Mouse (Mus musculus): Measurements from ENCODE around the gene Bik.

Gene Bik

DNA sequence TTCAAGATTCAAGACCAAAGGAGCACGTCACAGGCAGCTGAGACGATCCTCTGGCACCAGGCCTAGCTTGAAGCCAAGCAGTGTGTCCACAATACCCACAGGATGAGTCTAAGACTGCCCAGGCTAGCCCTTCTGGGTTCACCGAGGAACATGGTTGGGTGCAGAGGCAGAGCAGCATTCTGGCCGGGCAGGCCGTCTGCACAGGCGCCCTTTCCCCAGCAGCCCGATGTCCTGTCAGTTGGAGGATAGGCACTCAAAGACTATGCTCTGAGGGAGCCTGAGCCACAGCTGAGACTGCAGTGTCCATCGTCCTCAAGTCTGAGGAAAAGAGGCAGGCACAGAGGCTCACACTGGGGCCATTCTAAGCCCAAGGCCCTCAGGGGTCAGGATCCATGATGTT is 20.5 kb downstream of the Bik start:
- DNase-seq (ENCODE audit: low spot score) = no peak

GRCm38 (mm10) chr15:83550137-83550536 is 23.5 kb downstream of the Bik start:
- no peak for DNase-seq (ENCODE audit: low spot score)

DNA sequence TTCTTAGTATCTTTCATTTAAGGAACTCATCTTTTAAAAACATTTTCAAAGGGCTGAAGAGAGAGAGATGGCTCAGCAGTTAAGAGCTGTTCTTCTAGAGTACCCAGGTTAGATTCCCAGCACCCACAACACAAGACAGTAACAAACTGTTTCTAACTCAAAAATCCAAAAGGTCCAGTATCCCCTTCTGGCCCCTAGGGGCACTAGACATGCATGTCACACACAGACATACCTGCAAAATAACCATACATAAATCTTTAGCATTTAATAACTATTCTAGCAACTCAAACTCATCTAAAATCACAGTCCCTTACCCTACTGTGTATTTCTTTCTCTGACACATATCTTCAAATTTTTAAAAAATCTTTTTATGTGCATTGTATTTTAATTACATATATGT is 27.2 kb downstream of the Bik start:
- peak; percentile 22 for DNase-seq (ENCODE audit: low spot score)

DNA sequence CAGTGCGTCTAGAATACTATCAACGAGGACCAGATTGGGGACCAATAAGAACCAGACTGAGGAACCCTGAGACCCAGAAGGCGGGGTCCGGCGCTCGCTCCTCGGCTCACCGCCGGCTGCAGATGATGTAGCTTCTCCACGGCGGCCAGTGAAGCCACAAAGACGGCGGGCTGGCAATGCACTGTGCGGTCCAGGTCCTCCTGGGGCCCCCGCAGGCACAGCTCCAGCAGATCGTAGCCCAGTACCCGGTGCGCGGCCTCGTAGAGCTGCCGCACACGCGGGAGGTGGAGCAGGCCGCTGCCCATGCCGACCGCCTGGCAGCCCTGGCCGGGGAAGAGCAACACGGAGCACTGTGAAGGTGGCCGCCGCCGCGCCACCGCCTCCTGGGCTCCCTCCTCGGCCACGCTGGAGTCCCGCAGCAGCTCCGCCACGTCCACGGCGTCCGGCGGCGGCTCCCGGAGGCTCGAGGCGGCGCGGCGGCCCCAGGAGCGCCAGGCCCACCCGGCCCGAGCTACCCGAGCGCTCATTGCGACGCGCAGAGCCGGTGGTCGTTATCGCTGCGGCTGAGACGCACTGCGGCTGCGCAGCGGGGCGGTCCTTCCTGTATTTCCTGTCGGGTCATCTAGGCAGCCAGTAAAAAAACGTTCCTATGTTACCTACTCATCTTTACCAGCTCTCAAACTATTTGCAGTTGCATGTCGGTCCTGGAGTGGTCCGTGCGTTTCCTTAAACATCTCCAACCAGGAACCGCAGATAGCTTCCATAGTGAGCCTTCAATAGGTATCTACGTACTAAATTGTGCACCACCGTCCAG is 28.7 kb downstream of the Bik start:
- DNase-seq (ENCODE audit: low spot score) = peak; percentile 93

- no peak for DNase-seq (ENCODE audit: low spot score)
Observed at GRCm38 (mm10) chr15:83560941-83561477, 34.3 kb downstream of the Bik start.

DNA sequence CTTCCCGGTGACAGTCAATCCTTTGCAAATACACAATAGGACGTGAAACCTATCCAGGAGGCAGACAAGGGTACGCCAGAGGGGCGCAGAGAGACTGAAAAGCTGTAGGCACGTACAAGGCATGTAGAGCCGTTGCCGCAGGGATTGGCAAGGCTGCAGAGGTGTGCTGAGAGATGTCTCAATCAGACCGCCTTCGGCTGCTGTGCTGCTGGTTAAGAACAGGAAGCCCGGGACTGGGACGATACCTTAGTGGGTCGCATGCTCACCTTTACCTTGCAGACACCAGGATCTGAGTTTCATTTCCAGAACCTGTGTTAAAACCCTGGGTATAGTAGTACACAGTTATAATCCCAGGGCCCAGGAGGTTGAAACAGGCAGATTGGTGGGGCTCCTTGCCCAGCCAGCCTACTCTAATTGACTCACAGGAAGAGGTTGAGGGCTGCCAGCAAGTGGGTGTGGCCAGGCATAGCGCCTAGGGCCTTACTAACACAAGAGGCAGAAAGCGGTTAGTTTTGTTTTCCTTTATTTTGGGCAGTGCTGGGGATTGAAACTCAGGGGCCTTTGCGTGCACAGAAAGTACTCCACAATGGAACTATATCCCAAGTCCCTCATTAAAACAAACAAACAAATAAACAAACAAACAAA is 36.1 kb downstream of the Bik start:
- peak; percentile 65 for DNase-seq (ENCODE audit: low spot score)

DNA sequence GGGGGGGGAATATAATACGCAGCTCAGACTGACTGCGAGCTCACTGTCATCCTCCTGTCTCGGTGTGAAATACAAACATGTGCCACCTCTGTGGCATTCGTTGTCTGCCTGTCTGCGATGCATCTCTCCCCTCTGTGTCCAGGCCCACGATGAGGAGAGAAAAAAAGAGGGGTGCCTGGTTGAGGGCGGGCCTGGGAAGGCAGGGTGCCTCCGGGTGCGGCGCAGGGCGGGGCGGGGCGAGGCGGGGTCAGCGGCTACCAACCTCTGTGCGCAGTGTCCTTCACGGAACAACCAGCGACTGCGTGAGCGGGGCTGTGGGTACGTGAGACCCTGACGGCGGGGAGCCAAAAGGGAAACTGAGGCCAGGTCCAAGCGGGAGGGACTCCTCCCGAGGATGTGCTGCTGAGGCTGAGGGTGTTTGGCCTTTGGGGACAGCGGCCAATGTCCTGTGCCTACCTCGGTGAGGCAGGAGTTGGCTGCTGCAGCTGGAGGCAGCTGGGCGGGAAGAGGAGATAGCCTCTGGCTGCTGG is 36.7 kb downstream of the Bik start, which contains the start of the genes Tspo and Mcat:
Tspo (plus strand) TSS at position 266 of the 530 bp plus-strand sequence.
Mcat (minus strand) TSS at position 461 of the 530 bp plus-strand sequence.
- no peak for DNase-seq (ENCODE audit: low spot score)

DNA sequence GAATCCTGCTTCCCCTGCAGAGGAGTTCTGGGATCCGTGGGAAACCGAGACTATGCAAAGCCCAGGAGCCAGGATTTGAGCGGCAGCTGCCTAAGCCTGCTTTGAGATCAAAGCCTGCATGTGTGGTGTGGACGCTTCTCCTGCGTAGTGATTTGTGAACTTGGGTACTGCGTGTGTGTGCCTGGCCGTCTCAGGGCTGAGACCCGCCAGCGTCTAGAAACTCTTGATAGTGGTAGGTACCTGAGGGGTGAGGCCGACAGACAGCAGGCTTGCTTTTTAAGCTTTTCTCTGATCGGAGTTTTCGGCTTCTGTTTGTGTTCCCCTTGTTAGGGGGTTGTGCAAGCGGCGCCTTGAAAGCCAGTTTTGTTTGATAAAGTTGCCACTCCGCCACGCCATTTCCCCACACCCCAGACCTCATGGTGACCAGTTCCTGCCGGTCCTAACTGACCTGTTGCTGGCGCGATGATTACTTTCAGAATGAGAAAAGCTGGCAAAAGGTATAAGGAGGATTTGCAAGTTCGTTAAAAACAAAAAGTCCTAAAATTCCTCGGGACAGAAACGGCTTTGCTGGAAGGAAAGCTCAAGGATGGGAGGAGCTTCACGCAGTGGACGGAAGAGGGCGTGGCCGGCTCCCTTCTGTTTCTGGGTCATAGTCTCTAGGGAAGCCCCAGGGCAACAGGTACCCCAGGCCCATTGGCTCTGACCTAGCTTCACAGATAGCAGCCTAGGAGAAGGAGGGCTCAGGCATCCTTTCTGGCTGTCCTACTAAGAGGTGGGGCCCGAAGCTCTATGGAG is 37.4 kb downstream of the Bik start:
- peak; percentile 68 for DNase-seq (ENCODE audit: low spot score)

- no peak for DNase-seq (ENCODE audit: low spot score)
Observed at GRCm38 (mm10) chr15:83565434-83565833, 38.8 kb downstream of the Bik start.

DNA sequence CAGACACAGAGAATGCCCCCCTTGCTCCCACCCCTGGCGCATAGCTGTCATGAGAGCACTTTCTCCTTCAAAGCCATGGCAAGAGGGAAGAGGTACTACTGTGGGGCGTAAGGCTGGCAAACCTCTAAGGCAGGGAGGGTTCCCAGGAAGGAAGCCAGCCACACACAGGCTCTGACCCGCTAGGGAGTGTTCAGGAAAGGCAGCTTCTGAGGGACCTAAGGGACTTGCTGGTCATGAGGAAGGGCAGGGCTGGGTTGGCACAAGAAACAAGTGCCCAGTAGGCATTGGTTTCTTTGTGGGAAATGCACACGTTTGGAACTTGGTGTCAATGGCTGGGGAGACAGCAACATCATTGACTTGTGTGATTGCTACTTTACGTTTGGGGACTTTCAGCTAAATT is 39.3 kb downstream of the Bik start:
- no peak for DNase-seq (ENCODE audit: low spot score)

- no peak for DNase-seq (ENCODE audit: low spot score)
Observed at GRCm38 (mm10) chr15:83567728-83568127, 41.1 kb downstream of the Bik start.

DNA sequence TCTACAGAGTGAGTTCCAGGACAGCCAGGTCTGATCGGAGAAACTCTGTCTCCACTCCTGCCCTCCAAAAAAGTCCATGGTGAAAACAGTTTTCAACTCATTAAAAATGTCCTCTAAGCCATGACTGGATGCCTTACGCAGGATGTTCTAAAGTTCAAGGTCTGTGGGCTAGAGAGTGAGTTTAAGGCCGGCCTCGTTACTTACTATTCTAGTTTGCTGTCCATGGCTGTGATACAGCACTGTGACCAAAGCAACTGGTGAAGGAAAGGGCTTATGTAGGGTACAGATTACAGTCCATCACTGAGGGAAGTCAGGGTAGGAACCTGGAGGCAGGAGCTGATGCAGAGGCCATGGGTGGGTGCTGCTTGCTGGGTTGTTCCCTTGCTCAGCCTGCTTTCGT is 41.9 kb downstream of the Bik start:
- DNase-seq (ENCODE audit: low spot score) = no peak

GRCm38 (mm10) chr15:83569682-83570081 is 43.0 kb downstream of the Bik start:
- no peak for DNase-seq (ENCODE audit: low spot score)

DNA sequence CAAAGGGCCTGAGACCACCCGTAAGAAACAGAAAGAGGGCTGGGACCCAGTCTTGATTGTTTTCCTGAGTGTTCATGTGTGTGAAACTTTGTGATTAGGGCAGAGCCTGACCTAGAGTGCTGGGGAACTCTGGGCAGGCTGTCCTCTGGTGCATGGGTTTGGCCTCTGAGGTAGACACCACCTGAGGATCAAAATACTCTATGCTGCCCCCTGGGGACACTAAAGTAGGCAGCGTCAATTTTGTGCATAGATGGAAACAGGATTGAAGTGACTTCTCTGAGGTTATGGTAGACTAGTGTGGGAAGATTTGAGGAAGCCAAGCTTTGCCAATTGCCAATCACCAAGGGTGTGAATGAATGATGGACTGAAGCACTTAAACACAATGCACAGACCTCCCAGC is 44.0 kb downstream of the Bik start:
- peak; percentile 15 for DNase-seq (ENCODE audit: low spot score)

GRCm38 (mm10) chr15:83571636-83572035 is 45.0 kb downstream of the Bik start:
- DNase-seq (ENCODE audit: low spot score) = no peak

GRCm38 (mm10) chr15:83572132-83572531 is 45.5 kb downstream of the Bik start:
- DNase-seq (ENCODE audit: low spot score) = no peak

GRCm38 (mm10) chr15:83573606-83574005 is 46.9 kb downstream of the Bik start:
- no peak for DNase-seq (ENCODE audit: low spot score)

DNA sequence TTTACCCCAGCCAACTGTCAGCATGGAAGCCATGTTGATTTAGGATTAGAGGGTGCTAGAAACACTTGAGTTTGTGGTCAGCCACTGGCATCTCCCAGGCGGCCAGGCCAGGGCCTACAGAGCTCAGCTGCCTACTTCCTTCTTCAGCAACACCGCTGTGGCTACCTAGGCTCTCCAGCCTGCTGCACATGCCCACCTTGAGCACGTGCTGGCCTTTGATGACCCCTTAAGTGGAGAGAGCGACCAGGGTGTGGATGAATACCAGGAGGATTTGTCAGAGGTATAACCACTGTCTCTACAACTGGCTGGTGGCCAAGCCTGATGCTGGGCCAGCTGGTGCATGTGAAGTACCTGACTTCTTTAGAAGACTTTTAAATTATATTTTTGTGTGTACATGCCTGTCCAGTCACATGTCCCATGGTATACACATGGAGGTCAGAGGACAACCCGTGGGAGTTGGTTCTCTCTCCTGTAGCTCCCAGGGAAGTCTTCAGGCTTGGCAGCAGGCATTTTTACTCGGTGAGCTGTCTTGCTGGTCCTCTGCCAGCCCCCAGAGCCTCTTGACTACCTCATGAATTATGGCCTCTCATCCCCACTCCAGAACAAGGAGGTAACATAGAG is 48.2 kb downstream of the Bik start:
- no peak for DNase-seq (ENCODE audit: low spot score)

- DNase-seq (ENCODE audit: low spot score) = no peak
Observed at GRCm38 (mm10) chr15:83575543-83575942, 48.9 kb downstream of the Bik start.

DNA sequence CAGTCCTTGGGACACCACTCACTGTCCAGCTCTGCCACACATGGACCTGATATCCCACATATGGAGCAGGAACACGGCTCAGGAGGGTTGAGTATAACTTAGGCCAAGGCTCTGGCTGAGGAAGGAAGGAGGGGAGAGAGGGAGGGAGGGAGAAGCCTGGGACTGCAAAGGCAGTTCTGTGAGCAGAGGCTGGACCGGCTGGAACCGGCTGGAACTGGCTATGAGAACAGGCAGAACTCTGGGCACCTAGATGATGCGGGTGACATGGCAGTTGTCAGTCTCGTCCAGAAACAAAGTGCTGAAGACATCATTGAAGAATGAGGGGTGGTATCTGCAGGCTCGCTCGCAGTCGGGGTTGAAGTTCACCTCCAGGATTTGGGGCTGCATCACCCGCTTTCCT is 50.0 kb downstream of the Bik start:
- DNase-seq (ENCODE audit: low spot score) = no peak

DNA sequence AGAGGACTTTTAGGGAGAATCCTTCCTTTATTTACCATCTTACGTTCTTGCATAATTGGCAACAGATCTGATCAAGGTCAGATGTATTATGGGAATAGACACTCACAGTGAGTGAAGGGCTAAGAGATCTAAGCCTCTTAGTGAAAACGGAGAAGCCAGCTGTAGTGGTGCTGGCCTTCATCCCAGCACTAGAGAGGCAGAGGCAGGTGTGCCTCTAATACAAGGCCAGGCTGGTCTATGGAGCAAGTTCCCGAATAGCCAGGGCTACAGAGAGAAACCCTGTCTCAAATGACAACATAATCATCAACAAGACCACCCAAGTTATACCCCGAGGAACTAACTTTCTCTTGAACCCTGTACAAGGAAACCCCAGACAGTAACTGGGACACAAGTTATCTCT is 56.3 kb downstream of the Bik start:
- DNase-seq (ENCODE audit: low spot score) = no peak

All from embryo, embryonic 10.5 days (tissue).